Mouse (Mus musculus) cerebellum, adult 11 months (tissue): Measurements from ENCODE around the gene Mthfd1l.
"Not testable (repeated sequence)": the region's sequence is repeated elsewhere in the genome, so short reads cannot be mapped to it uniquely, and the experiment has no call there.

ENCODE experiments used
- DNase-seq: peaks from one replicate; pipeline ENCODE4 v3.0.0; 2022

Mthfd1l gene

GRCm38 (mm10) chr10:4046496-4046895 lies 73.6 kb downstream of the Mthfd1l start:
- DNase-seq = no peak

- DNase-seq = no peak
Observed at GRCm38 (mm10) chr10:4047666-4048065, 74.7 kb downstream of the Mthfd1l start.

- no peak for DNase-seq
Observed at GRCm38 (mm10) chr10:4050236-4050635, 77.3 kb downstream of the Mthfd1l start.

- DNase-seq = no peak
Observed at GRCm38 (mm10) chr10:4052711-4053110, 79.8 kb downstream of the Mthfd1l start.

GRCm38 (mm10) chr10:4053278-4054061 lies 80.6 kb downstream of the Mthfd1l start:
- DNase-seq = peak; percentile 87

GRCm38 (mm10) chr10:4054589-4054988 lies 81.7 kb downstream of the Mthfd1l start:
- DNase-seq = no peak

- DNase-seq = no peak
Observed at GRCm38 (mm10) chr10:4057397-4057796, 84.5 kb downstream of the Mthfd1l start.

- no peak for DNase-seq
Observed at GRCm38 (mm10) chr10:4057832-4058231, 84.9 kb downstream of the Mthfd1l start.

GRCm38 (mm10) chr10:4061071-4061987 lies 88.4 kb downstream of the Mthfd1l start:
- no peak for DNase-seq

GRCm38 (mm10) chr10:4063537-4063936 lies 90.6 kb downstream of the Mthfd1l start:
- no peak for DNase-seq

- no peak for DNase-seq
Observed at GRCm38 (mm10) chr10:4065295-4066084, 92.6 kb downstream of the Mthfd1l start.

GRCm38 (mm10) chr10:4069258-4069826 lies 96.4 kb downstream of the Mthfd1l start:
- DNase-seq = no peak

GRCm38 (mm10) chr10:4070061-4070460 lies 97.1 kb downstream of the Mthfd1l start:
- DNase-seq = no peak

GRCm38 (mm10) chr10:4071069-4071844 lies 98.3 kb downstream of the Mthfd1l start:
- DNase-seq = no peak

GRCm38 (mm10) chr10:4071845-4072345 lies 99.0 kb downstream of the Mthfd1l start:
- no peak for DNase-seq

GRCm38 (mm10) chr10:4072491-4072890 lies 99.6 kb downstream of the Mthfd1l start:
- not testable (repeated sequence) for DNase-seq

GRCm38 (mm10) chr10:4078220-4078840 lies 105.4 kb downstream of the Mthfd1l start:
- DNase-seq = no peak

- DNase-seq = no peak
Observed at GRCm38 (mm10) chr10:4078979-4079630, 106.2 kb downstream of the Mthfd1l start.

GRCm38 (mm10) chr10:4079643-4080244 lies 106.8 kb downstream of the Mthfd1l start:
- no peak for DNase-seq

GRCm38 (mm10) chr10:4083609-4084008 lies 110.7 kb downstream of the Mthfd1l start:
- DNase-seq = no peak
